Mouse (Mus musculus) left cerebral cortex, postnatal 25 days (tissue): ENCODE data around the gene Crtc3. TPM values are rescaled to one million over a fixed set of nuclear protein-coding genes. Genes with fewer than 3 reads are reported as not detected.

ENCODE experiments used
- DNase-seq, 2 experiments: peaks; one replicate each; pipeline ENCODE4 v3.0.0; 2022; ENCODE audit warnings: low spot score in 2 of 2, mixed read lengths in 1 of 2
- intact Hi-C: fragments of 180-260 bp; cut with DNase I; formaldehyde crosslinking; loops from one replicate; pipeline ENCODE4 v1.15.1; 2025
- total RNA-seq, 2 experiments: library from RNA; stranded (reverse); gene quantifications; 2 replicates each; pipeline ENCODE4 v1.2.3; 2021

The Crtc3 gene
- total RNA-seq, 2 experiments from 2014 or later, result 12.7 to 13.4 TPM

DNA sequence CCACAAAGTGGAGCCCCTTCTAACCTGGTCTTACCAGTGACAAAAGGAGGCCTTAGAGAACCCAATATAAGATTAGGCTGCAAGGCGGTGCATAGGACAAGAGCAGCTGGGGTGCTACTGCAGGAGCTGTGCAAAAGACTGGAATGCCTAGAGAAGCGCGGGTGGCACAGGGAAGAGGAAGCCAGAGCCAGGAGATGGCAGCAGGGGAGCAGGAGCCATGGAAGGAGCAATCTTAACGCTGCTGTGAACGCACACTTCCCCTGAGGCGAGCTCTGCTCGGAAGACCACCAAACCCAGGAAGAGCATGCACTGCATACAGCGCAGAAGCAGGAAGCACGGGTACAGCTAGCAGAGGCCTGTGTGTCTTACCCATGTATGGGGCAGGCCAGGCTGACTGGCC is 72.6 kb downstream of the Crtc3 start:
- peak in 1 of 2 experiments; percentile 38 for DNase-seq
- intact Hi-C loops, result loop anchor here (5.0 kb wide), 1 partner anchor 71 kb away; the partner anchor contains the start of gene Crtc3

DNA sequence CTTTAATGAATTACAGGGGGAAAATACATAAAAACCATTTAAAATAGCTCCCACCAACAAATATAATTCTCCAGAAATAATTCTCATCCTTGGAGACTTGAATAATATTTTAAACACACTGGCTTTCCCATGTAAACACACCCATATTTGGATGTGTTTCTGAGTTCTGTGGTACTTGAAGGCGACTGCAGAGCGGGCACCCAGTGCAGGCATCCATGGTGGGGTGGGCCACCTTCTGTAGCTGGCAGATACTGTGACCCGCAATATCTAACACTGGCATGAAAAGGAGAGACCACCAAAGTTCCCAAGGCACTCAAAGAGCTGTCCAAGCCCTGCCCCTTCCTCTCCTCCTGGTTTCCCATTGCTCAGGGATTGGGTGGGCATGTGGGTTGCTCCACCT is 74.6 kb downstream of the Crtc3 start:
- DNase-seq, result no peak
- intact Hi-C loops, result no loop called here

GRCm38 (mm10) chr7:80612191-80612787 is 76.4 kb downstream of the Crtc3 start:
- intact Hi-C loops, result no loop called here
- no peak for DNase-seq

GRCm38 (mm10) chr7:80611646-80612045 is 77.0 kb downstream of the Crtc3 start:
- intact Hi-C loops, result no loop called here
- no peak for DNase-seq

DNA sequence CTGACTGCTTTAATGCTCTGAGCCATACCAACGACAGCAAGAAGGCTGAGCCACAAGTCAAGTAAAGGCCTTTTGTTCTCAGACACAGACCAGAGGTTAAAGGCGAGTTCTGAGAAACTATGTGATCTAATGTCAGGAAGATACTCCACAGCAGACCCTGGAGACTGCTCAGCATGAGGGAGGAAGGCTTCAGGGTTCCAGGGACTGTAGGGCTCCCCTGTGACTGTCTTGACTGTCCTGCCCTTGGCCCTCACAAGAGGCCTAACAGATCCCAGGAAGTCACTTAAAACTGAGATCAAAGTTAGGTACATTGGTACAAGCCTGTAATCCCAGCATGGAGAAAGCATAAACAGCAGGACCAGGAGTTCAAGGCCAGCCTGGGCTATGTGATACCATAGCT is 81.2 kb downstream of the Crtc3 start:
- DNase-seq, result no peak
- intact Hi-C loops, result no loop called here

GRCm38 (mm10) chr7:80606435-80606834 is 82.2 kb downstream of the Crtc3 start:
- intact Hi-C loops, result no loop called here
- DNase-seq, result no peak

DNA sequence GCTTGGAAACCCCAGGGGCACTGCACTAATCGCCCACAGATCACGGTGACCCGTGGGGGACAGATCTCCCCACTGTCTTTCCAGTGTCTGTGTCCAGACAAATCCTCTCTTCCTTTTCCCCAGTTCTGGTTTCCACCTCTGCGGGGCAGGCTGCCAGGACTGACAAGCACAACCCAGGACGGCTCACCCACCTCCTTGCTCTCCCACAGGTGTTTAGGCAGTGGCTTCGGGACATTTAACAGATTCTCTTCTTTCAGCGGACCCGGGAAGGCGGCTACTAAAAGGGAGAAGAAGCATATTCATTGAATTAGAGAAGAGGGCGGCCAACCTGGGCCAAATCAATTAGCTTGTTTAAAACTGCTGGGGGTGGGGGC is 83.1 kb downstream of the Crtc3 start:
- intact Hi-C loops, result no loop called here
- DNase-seq, result no peak

DNA sequence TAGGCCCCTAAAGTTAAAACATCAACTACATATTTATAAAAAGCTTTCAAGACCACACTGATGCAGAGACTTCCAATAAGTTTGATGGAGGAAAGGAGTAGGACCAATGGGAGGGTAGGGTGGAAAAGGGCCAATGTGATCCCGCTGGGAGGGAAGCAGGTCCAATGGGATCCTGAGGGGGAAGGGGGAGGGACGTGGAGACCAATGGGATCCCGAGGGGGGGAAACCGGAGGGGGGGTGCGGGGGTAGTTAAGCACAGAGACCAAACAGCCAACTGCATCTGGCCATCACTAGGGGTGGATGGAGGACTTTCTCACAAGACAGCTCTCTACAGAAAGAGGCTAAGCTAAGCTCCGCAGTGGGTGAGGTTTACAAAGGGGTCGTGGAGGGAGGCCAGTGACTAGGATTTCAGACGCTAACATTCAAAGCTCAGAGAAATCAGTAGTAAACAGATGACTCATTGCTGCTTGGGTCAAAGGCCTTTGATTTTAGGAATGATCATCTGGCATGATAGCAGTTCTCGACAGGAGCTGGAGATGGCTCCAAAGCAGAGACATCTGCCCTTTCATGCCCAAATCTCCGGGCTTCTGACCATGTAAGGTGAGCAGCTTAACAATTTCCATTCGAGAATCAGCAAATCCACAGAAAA is 83.6 kb downstream of the Crtc3 start:
- intact Hi-C loops, result no loop called here
- no peak for DNase-seq

DNA sequence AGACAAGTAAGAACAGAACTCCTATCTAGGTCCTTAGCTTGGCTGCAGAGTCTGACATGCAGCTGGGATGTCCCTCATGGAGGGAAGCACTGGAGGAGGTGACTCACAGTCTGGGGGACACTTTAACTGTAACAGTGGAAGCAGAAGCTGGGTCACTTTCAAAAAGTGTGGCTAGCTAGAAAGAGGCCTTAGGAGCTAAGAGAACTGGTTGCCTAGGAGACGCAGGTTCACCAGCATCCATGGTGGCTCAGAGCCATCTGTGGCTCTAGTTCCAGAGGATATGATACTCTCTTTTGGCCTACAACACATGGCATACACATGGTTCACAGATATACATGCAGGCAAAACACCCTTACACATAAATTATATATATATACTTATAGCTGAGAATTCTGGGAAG is 86.1 kb downstream of the Crtc3 start:
- peak; percentile 34 to 84 for DNase-seq
- intact Hi-C loops, result no loop called here

DNA sequence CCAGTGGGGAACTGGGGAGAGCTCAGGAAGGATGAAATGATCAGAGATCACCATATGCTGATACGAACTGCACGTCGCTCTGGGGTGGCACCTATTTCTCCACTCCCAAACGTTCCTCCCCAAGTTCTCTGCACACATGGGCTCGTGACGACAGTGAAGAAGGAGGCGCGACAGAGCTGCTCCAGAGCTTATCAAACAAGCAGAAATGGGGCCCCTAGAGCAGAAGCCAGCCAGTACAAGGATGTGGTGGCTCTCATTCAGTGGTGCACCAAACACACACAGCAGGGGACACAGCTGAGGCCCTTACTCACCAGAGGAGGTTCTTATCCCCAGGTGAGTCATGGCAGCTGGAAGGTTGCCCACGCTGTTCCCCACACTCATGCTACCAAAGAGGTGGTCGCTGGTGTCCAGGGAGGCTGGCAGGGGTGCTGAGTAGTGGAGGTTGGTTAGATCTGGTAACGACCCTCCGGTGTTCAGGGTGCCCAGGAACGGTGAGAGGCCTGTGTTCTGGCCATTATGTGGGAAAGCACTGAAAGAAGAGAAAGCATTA is 90.2 kb downstream of the Crtc3 start:
- no peak for DNase-seq
- intact Hi-C loops, result no loop called here

DNA sequence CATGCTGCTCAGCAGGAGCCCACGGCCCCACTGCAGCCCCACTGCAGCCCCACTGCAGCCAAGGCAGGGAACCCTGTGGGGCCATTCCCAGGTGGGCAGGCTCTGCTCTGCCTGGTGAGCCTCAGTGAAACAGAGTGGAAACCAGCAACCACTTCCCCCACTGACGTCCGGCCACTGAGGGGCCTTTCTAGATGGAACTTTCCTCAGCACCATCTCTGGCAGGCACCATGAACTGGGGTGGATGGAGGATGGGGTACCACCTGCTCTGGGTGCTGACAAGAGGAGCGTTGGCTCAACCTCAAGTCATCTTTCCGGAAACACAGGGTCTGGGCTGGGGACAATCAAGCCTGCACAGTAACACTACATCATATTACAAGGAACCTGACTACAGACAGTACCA is 90.8 kb downstream of the Crtc3 start:
- DNase-seq, result no peak
- intact Hi-C loops, result no loop called here

- DNase-seq, result no peak
Measured at GRCm38 (mm10) chr7:80589054-80589746, 99.5 kb downstream of the Crtc3 start.

DNA sequence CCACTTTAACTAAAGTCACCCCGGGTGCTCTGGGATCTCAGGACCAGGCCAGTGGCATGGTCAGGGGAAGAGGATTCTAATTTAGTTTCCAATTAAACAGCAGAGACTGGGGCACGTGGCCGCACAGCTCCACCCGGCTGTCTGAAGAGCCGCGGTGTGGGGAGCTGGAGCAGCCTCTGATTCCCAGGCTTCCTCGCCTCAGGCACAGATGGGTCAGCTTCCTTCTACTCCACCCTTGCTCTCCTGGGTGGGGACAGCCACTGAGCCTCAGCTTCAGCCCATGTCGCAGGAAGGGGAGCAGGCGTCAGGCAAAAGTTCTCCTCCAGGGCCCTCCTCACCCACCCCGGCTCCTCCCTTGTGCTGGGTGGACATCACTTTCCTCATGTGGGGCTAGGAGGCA is 101.0 kb downstream of the Crtc3 start:
- intact Hi-C loops, result loop anchor here (10.0 kb wide), 1 partner anchor 453 kb away; no protein-coding TSS in a partner anchor
- no peak for DNase-seq

More at GRCm38 (mm10) chr7:80589054-80589746, 99.5 kb downstream of the Crtc3 start:
- intact Hi-C loops, result loop anchor here (10.0 kb wide), 1 partner anchor 454 kb away; no protein-coding TSS in a partner anchor

DNA sequence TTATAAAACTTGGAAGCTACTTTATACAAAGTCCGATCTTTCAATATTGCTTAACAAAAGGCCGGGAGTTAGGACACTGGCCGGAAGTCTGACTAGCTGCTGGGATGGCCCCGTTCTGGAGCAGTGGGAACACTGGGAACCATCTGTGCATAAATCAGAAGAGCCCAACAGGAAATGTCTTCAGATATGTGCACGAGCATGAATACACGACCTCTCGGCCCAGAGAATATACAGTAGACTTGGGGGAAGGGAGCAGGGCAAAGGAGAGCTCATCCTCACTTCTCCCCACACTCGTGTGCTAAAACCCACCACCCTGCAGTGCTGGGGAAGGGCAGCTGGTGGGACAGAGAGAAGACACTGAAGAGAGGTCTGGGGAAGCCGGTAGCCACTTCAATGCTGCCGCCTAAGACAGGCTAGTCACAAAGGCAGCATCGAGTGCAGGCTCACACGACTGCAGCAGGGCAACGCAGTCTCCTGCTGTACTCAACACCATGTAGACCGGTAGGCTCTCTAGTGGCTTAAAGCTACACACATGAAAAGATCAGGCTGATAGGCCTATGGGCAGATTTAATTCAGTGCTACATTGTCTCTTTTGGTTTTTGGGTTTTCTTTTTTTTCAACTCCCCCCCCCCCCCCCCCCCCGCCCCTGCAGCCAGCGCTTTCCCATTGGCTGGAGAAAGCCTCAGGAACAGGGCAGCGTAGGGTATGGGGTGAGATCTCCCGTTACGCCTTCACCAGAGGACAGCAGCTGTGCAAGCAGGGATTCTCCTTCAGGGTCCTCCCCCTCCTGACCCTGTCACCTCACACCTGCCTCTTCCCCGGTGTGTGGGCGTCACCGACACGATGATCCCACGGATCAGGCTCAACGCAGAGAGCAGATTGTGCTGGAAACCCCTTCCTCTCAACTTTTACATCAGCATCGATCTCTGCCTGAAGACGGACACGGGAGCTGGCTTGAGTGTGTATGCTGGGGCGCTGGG is 101.7 kb downstream of the Crtc3 start:
- intact Hi-C loops, result loop anchor here (10.0 kb wide), 1 partner anchor 452 kb away; no protein-coding TSS in a partner anchor
- no peak for DNase-seq

DNA sequence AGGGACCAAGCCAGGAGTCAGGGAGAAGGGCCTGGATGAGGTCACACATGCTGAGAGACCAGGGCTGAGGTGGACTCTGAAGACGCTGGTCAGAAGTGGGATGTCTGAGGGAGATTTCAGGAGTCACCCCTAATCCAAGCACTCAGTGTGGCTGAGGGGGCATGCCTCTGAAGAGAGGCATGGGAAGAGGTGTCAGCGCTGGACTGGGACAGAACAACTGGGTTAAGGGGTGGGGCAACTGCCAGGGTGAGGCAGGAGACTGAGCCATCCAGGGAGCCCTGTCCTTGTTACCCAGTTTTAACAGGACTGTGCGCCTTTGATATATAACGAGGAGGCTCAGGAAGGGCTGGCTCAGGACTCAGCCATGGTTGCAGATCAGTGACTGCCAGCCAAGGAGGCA is 102.5 kb downstream of the Crtc3 start:
- no peak for DNase-seq
- intact Hi-C loops, result loop anchor here (10.0 kb wide), 1 partner anchor 451 kb away; no protein-coding TSS in a partner anchor

DNA sequence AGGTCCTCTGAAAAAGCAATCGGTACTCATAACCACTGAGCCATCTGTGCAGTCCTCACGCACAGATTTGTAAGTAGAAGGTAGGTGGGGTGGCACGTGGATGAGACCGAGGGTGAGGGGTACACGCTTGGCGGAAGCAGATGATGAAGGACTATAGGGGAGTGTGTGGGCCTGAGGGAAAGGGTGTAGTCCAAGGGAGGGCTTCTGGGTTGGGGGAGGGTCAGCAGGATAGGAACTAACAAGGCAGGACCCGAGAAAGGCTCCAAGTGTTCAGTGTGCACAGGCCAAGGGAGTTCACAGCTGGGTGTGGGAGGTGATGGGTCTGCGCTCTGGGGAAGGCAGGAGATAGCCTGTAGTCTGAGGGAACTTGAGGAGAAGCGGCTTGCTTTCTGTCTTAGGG is 103.3 kb downstream of the Crtc3 start:
- DNase-seq, result no peak
- intact Hi-C loops, result loop anchor here (10.0 kb wide), 1 partner anchor 451 kb away; no protein-coding TSS in a partner anchor

DNA sequence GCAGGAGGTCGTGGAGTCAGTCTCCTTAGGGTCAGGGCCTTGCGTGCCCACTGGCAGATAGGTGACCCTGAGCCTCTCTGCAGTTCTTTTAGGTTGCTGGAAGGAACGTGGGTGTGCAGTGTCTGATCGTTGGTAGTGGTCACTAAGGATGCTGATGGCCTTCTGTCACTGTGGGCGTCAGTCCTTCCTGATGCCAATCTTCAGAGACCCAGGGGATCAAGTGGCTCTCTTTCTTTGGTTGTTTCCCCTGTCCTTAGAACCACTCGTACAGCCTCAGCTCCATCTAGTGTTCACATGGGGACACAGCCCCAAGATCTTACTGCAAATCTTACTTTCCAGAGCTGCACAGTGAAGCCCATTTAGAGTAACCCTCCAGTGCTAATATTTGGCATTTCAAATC is 104.7 kb downstream of the Crtc3 start:
- peak; percentile 54 to 69 for DNase-seq
- intact Hi-C loops, result loop anchor here (1.0 to 10.0 kb wide), 3 partner anchors 182 to 449 kb away; no protein-coding TSS in a partner anchor

DNA sequence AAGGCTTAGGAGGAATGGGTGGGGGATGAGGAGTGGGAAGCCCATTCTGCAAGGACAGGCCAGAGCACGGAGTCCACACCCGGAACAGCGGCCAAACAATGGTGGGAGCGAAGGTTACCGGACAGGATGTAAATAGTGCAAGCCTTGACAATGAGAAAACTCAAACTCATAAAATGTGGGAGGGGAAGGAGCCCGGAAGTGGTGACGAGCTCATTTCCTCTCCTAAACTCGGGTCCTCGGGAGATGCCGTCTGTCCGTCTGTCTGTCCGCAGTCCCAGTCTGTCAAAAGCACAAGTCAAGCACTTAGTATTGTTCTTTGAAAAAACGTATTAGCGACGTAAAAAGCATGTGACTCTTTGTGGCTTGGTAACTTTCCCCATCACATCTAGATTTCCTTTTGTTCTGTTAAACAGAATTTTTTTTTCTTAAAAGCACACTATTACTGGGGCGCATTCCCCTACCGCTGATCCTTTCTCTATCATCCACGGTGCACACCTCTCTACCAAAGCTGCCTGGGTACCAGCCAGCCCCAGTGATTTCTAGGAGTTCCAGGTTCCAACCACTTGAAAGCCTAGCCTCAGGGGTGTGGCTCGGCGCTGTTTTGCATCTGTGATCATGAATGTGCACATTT is 105.7 kb downstream of the Crtc3 start:
- intact Hi-C loops, result loop anchor here (5.0 to 10.0 kb wide), 2 partner anchors 181 to 448 kb away; no protein-coding TSS in a partner anchor
- DNase-seq, result no peak

DNA sequence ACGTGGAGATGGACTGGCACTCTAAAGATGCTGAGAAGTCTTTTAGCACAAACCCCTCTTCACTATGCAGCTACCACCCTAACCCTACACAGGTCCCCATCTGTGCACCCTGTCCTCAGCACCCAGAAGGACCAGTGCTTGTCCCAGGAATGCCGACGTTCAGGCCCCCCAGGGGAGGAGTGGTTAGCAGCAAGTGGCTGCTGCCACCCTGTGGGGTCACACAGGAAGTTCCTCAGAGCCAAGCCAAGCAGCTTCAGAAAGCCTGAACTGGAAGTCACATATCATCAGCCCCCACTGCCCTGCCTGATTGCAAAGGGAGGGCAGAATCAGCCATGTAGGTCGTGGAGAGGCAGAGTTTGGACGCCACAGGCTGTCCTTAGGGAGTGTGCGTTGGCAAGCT is 108.3 kb downstream of the Crtc3 start:
- intact Hi-C loops, result loop anchor here (1.0 to 10.0 kb wide), 3 partner anchors 178 to 446 kb away; no protein-coding TSS in a partner anchor
- no peak for DNase-seq
